Mouse (Mus musculus): ENCODE results near the gene Olfr1274-ps. TPM values are rescaled to one million over a fixed set of nuclear protein-coding genes. Genes with fewer than 3 reads are reported as not detected.

Gene Olfr1274-ps
- polyA plus RNA-seq (2012; rRNA removed) = not detected in 2 replicates

DNA sequence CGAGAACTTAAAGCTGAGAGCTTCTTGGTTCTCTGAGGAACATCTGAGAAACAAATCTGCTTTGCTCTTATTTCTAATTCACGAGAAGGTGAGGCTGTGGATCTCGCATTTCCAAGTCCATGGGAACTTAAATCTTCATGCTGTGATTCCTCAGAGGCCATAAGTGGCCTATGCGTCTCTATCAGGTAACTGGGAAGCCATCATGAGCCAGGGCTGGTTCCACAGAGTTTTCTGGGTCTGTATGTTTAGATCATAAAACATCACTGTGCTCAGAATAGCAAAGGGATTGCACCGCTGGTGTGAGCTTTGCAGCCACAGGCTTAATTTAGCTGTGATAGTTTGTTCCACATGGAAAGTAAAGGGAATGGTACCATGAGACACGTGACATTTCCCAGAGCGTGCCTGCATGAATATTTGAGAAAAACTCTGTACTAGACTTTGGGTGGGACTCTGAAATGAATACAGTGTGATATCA is at the start of gene Olfr1274-ps:
Gene Olfr1274-ps (plus strand): TSS at position 51 of the 475 bp plus-strand sequence.

Other genes starting within 250 kb of the Olfr1274-ps start
- gene Olfr1270, start 245.6 kb upstream of the Olfr1274-ps start, polyA plus RNA-seq (2012; rRNA removed) = not detected in 2 replicates
- gene Olfr1506, start 174.2 kb upstream of the Olfr1274-ps start, polyA plus RNA-seq (2012; rRNA removed) = not detected in 2 replicates
- not detected in 2 replicates for gene Olfr142, start 141.1 kb upstream of the Olfr1274-ps start, polyA plus RNA-seq (2012; rRNA removed)
- not detected in 2 replicates for gene Olfr1271, start 127.7 kb upstream of the Olfr1274-ps start, polyA plus RNA-seq (2012; rRNA removed)
- gene Olfr1272, start 105.8 kb upstream of the Olfr1274-ps start, polyA plus RNA-seq (2012; rRNA removed) = not detected in 2 replicates
- not detected in 2 replicates for gene Gm13769, start 76.5 kb upstream of the Olfr1274-ps start, polyA plus RNA-seq (2012; rRNA removed)
- 17.0 and 17.7 TPM in 2 replicates for gene Ptprj, start 182.0 kb downstream of the Olfr1274-ps start, polyA plus RNA-seq (2012; rRNA removed)

Data from colon, adult 2 months (tissue).